12 mouse cellular contexts compared by ENCODE assay signal in genomic region chr1:91708550-91709243, GRCm38 (mm10).
DNase-seq lines count a peak whose midpoint lies in the region; ATAC-seq and TF ChIP-seq lines count a peak whose summit lies in the region.
"Had no signal": no experiment of that assay in that cellular context is flagged by ENCODE, and none has a peak within 500 bp of the region (broad histone marks: within the 10 kb centered on the region; RNA-seq: fewer than 3 reads in every experiment).

No protein-coding gene starts in this region.

- peak overlapping the region; percentile 46; the same call in 1 of the 2 replicates for H3K27ac ChIP-seq in embryonic facial prominence, embryonic 14.5 days (replicated peaks; ENCODE audit: low read depth, low read length)
- no peak overlapping the region for H3K27ac ChIP-seq in embryonic facial prominence, embryonic 10.5 days (replicated peaks)
- H3K27ac ChIP-seq in hindbrain, embryonic 16.5 days (ENCODE audit: low read depth, low read length), result 0 out of 2 replicates have a peak overlapping the region, but pooled peaks have one; percentile 13
- no peak overlapping the region for H3K27ac ChIP-seq in hindbrain, embryonic 12.5 days
- peak overlapping the region; percentile 77 for H3K27ac ChIP-seq in limb, embryonic 14.5 days (replicated peaks; ENCODE audit: low read depth, low read length)
- H3K27ac ChIP-seq: heart, embryonic 13.5 days; midbrain, embryonic 15.5 days had no signal

- no peak for TF ChIP-seq POLR2A in limb, embryonic 14.5 days (IDR thresholded peaks at IDR 0.05; ENCODE audit: borderline replicate concordance, extremely low read depth, insufficient read depth, insufficient read length)

- peak; percentile 68 for DNase-seq in embryonic facial prominence, embryonic 14.5 days (ENCODE audit: low spot score)
- no peak for DNase-seq in embryonic facial prominence, embryonic 10.5 days (ENCODE audit: low spot score)
- peak; percentile 54 for DNase-seq in testis, postnatal 10 days (ENCODE audit: low spot score)
- no peak for DNase-seq in testis, postnatal 14 days (ENCODE audit: low spot score)
- peak; percentile 78 for DNase-seq in limb, embryonic 14.5 days (ENCODE audit: low spot score)
- DNase-seq in kidney, postnatal 36 days, result no peak
- DNase-seq: kidney, adult 9 months; lung, postnatal 14 days had no signal

- H3K4me2 ChIP-seq in embryonic facial prominence, embryonic 14.5 days (ENCODE audit: low read depth, low read length), result no peak overlapping the region
- H3K4me2 ChIP-seq in hindbrain, embryonic 16.5 days (ENCODE audit: low read length), result no peak overlapping the region
- no peak overlapping the region for H3K4me2 ChIP-seq in hindbrain, embryonic 12.5 days (replicated peaks)
- 0 out of 2 replicates have a peak overlapping the region, but pooled peaks have one; percentile 5 for H3K4me2 ChIP-seq in limb, embryonic 14.5 days (replicated peaks; ENCODE audit: low read depth, low read length, severe bottlenecking)
- H3K4me2 ChIP-seq: heart, embryonic 13.5 days; midbrain, embryonic 15.5 days had no signal

- WGBS in embryonic facial prominence, embryonic 14.5 days, result 42% methylated on average over 7 of the region's 7 CpGs
- WGBS in embryonic facial prominence, embryonic 10.5 days, result 78% methylated on average over 7 of the region's 7 CpGs
- WGBS in hindbrain, embryonic 16.5 days, result 60% methylated on average over 7 of the region's 7 CpGs
- 75% methylated on average over 7 of the region's 7 CpGs for WGBS in hindbrain, embryonic 12.5 days
- WGBS in limb, embryonic 14.5 days, result 23% methylated on average over 7 of the region's 7 CpGs

- H3K4me1 ChIP-seq in embryonic facial prominence, embryonic 14.5 days (ENCODE audit: control insufficient read depth, insufficient read depth, low read length), result peaks cover 17% of the 10 kb centered on the region
- H3K4me1 ChIP-seq in embryonic facial prominence, embryonic 10.5 days, result no peaks in the 10 kb centered on the region
- no peaks in the 10 kb centered on the region for H3K4me1 ChIP-seq in hindbrain, embryonic 16.5 days (ENCODE audit: control insufficient read depth, insufficient read depth, low read depth, low read length)
- no peaks in the 10 kb centered on the region for H3K4me1 ChIP-seq in hindbrain, embryonic 12.5 days
- peaks cover 22% of the 10 kb centered on the region for H3K4me1 ChIP-seq in limb, embryonic 14.5 days (ENCODE audit: control insufficient read depth, insufficient read depth, low read length)
- H3K4me1 ChIP-seq: heart, embryonic 13.5 days; midbrain, embryonic 15.5 days had no signal

- H3K9ac ChIP-seq in embryonic facial prominence, embryonic 14.5 days (ENCODE audit: low read depth, low read length), result no peak overlapping the region
- no peak overlapping the region for H3K9ac ChIP-seq in hindbrain, embryonic 16.5 days (ENCODE audit: low read depth, low read length)
- no peak overlapping the region for H3K9ac ChIP-seq in hindbrain, embryonic 12.5 days
- H3K9ac ChIP-seq in limb, embryonic 14.5 days (ENCODE audit: low read depth, low read length, severe bottlenecking), result no peak overlapping the region
- H3K9ac ChIP-seq: heart, embryonic 13.5 days; midbrain, embryonic 15.5 days had no signal

- H3K4me3 ChIP-seq in embryonic facial prominence, embryonic 14.5 days (ENCODE audit: low read depth, low read length), result no peak overlapping the region
- no peak overlapping the region for H3K4me3 ChIP-seq in embryonic facial prominence, embryonic 10.5 days
- H3K4me3 ChIP-seq in hindbrain, embryonic 16.5 days (ENCODE audit: low read length), result no peak overlapping the region
- H3K4me3 ChIP-seq in hindbrain, embryonic 12.5 days, result no peak overlapping the region
- H3K4me3 ChIP-seq in limb, embryonic 14.5 days (replicated peaks; ENCODE audit: low read length), result no peak overlapping the region
- H3K4me3 ChIP-seq: heart, embryonic 13.5 days; midbrain, embryonic 15.5 days had no signal

- no peaks in the 10 kb centered on the region for H3K27me3 ChIP-seq in embryonic facial prominence, embryonic 14.5 days (replicated peaks; ENCODE audit: control insufficient read depth, insufficient read depth, low read length)
- no peaks in the 10 kb centered on the region for H3K27me3 ChIP-seq in embryonic facial prominence, embryonic 10.5 days (replicated peaks; ENCODE audit: low read depth, poor library complexity, severe bottlenecking)
- H3K27me3 ChIP-seq in hindbrain, embryonic 16.5 days (replicated peaks; ENCODE audit: control insufficient read depth, insufficient read depth, low read length), result no peaks in the 10 kb centered on the region
- H3K27me3 ChIP-seq in hindbrain, embryonic 12.5 days, result no peaks in the 10 kb centered on the region
- no peaks in the 10 kb centered on the region for H3K27me3 ChIP-seq in limb, embryonic 14.5 days (ENCODE audit: control insufficient read depth, insufficient read depth, low read length)
- H3K27me3 ChIP-seq: heart, embryonic 13.5 days; midbrain, embryonic 15.5 days had no signal

- H3K9me3 ChIP-seq in embryonic facial prominence, embryonic 14.5 days (ENCODE audit: control insufficient read depth, low read length), result no peaks in the 10 kb centered on the region
- H3K9me3 ChIP-seq in embryonic facial prominence, embryonic 10.5 days, result no peaks in the 10 kb centered on the region
- no peaks in the 10 kb centered on the region for H3K9me3 ChIP-seq in hindbrain, embryonic 16.5 days (ENCODE audit: control insufficient read depth, low read length)
- no peaks in the 10 kb centered on the region for H3K9me3 ChIP-seq in hindbrain, embryonic 12.5 days (replicated peaks)
- no peaks in the 10 kb centered on the region for H3K9me3 ChIP-seq in limb, embryonic 14.5 days (ENCODE audit: control insufficient read depth, low read length)
- H3K9me3 ChIP-seq: heart, embryonic 13.5 days; midbrain, embryonic 15.5 days had no signal

- ATAC-seq in embryonic facial prominence, embryonic 14.5 days (ENCODE audit: low read depth), result no peak
- peak; percentile 78 for ATAC-seq in hindbrain, embryonic 16.5 days
- ATAC-seq in hindbrain, embryonic 12.5 days (ENCODE audit: low FRiP score), result no peak
- peak; percentile 61 for ATAC-seq in limb, embryonic 14.5 days (ENCODE audit: low FRiP score, low read depth)
- ATAC-seq: midbrain, embryonic 15.5 days had no signal

- H3K36me3 ChIP-seq in embryonic facial prominence, embryonic 14.5 days (ENCODE audit: control insufficient read depth, insufficient read depth, low read length), result no peaks in the 10 kb centered on the region
- no peaks in the 10 kb centered on the region for H3K36me3 ChIP-seq in embryonic facial prominence, embryonic 10.5 days (replicated peaks)
- no peaks in the 10 kb centered on the region for H3K36me3 ChIP-seq in hindbrain, embryonic 16.5 days (ENCODE audit: control insufficient read depth, insufficient read depth, low read length)
- no peaks in the 10 kb centered on the region for H3K36me3 ChIP-seq in hindbrain, embryonic 12.5 days
- no peaks in the 10 kb centered on the region for H3K36me3 ChIP-seq in limb, embryonic 14.5 days (ENCODE audit: control insufficient read depth, insufficient read depth, low read length)
- H3K36me3 ChIP-seq: heart, embryonic 13.5 days; midbrain, embryonic 15.5 days had no signal

Comparison
In these comparisons a context has a peak if more than half of its experiments do, and no peak if none do; other contexts are left out.
1. ATAC-seq: peak in hindbrain, embryonic 16.5 days (single experiment) and limb, embryonic 14.5 days (single experiment); none in embryonic facial prominence, embryonic 14.5 days (single experiment) and hindbrain, embryonic 12.5 days (single experiment).
2. DNase-seq: peak in embryonic facial prominence, embryonic 14.5 days (single experiment), testis, postnatal 10 days (single experiment) and limb, embryonic 14.5 days (single experiment); none in embryonic facial prominence, embryonic 10.5 days (single experiment), testis, postnatal 14 days (single experiment) and kidney, postnatal 36 days (0 of 2).
3. H3K27ac ChIP-seq: peak in embryonic facial prominence, embryonic 14.5 days (single experiment), hindbrain, embryonic 16.5 days (single experiment) and limb, embryonic 14.5 days (single experiment); none in embryonic facial prominence, embryonic 10.5 days (single experiment) and hindbrain, embryonic 12.5 days (single experiment).